Mouse (Mus musculus) frontal cortex, postnatal 14 days (tissue): ENCODE data around the gene Cacng5.
A peak's percentile ranks its signal among the peaks of the same experiment; 100 is the strongest.

Source experiments
- DNase-seq, 2 experiments: peaks; one replicate each; pipeline ENCODE4 v3.0.0; 2022; ENCODE audit warnings: low spot score in 2 of 2

Gene Cacng5

GRCm38 (mm10) chr11:107914634-107915226, at the start of gene Cacng5:
TSS of gene Cacng5 (minus strand) at chr11:107915055.
- DNase-seq, result no peak

GRCm38 (mm10) chr11:107957566-107958350, 42.9 kb upstream of the Cacng5 start:
- DNase-seq, result no peak

GRCm38 (mm10) chr11:107955191-107956062, 40.6 kb upstream of the Cacng5 start:
- DNase-seq, result no peak

- no peak for DNase-seq
These were observed 36.6 kb upstream of the Cacng5 start for GRCm38 (mm10) chr11:107951431-107951830.

GRCm38 (mm10) chr11:107950658-107951057, 35.8 kb upstream of the Cacng5 start:
- no peak for DNase-seq

DNA sequence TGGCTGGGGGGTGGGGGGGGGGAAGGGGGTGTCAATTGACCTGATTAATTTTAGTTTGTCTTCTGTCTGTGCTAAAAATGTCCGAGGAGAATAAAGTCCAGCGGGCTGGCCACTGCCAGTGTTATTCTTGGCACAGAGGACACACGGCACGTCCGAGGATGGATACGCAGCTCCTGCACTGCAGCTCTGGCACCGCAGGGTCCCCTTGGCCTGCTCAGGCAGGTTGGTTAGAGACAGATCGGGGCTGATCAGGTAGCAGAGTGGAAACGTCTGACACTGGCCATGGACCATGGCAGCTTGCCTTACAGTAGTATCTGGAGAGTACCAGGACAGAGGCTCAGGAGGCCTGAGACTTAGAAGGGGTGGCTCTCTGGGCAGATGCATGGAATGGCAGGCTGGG, 35.4 kb upstream of the Cacng5 start:
- DNase-seq, result no peak

GRCm38 (mm10) chr11:107947951-107948350, 33.1 kb upstream of the Cacng5 start:
- DNase-seq, result no peak

DNA sequence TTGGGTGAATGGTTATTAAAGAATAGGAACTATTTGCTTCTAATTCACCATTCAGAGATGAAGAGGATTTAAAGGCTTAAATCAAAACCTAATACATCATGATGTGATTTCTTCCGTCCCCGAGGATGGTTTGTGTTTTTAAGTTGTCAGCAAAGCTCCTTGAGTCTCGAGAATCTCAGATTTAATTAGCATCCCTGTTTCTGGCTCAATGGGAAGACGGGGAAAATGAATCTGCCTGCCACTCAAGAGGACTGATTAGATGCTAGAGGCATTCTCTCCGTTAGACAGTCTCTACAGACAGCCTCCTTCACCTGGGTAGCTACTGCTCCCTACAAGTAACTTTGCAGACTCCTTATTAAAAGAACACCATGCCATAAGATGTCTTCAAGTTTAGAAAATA, 32.0 kb upstream of the Cacng5 start:
- no peak for DNase-seq

- DNase-seq, result no peak
These were observed 22.1 kb upstream of the Cacng5 start for GRCm38 (mm10) chr11:107936929-107937328.

DNA sequence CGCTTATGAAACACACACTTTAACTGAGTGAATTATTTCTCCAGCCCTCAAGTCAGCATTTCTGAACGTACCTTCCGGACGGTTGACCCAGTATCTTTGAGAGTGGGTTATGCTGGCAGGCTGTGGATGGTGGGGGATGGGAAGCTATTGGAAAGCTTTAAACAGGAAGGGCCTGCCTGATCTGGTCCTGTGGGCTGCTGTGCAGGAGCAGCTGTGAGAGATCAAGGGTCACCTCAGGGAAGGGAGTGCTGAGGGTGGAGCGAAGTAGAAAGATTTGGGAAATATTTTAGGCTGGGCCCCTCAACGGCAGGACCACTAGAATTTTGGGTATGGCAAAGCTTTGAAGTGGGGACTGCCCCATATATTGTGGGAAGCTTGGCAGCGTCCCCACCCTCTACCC, 16.9 kb upstream of the Cacng5 start:
- no peak for DNase-seq

- no peak for DNase-seq
These were observed 16.4 kb upstream of the Cacng5 start for GRCm38 (mm10) chr11:107931288-107931687.

DNA sequence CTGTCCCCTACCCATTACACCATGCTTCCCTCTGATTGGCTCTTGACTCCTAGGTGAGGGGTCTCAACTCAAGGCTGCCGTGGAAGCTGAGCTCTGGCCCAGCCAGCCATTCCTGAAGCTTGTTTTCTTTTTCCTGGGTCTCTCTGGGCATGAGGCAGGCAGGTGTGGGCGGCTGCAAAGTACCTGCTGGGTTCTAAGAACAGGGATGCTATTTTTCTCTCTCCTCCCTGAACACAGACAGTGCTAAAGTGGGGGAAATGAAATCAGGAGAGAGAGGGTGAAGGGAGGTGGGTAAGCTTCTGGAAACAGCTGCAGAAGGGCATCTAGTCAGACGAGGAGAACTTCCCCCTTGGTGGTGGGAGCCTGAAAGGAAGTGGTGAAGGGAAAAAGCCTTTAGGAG, 14.9 kb upstream of the Cacng5 start:
- DNase-seq, result peak in 1 of 2 experiments; percentile 3

DNA sequence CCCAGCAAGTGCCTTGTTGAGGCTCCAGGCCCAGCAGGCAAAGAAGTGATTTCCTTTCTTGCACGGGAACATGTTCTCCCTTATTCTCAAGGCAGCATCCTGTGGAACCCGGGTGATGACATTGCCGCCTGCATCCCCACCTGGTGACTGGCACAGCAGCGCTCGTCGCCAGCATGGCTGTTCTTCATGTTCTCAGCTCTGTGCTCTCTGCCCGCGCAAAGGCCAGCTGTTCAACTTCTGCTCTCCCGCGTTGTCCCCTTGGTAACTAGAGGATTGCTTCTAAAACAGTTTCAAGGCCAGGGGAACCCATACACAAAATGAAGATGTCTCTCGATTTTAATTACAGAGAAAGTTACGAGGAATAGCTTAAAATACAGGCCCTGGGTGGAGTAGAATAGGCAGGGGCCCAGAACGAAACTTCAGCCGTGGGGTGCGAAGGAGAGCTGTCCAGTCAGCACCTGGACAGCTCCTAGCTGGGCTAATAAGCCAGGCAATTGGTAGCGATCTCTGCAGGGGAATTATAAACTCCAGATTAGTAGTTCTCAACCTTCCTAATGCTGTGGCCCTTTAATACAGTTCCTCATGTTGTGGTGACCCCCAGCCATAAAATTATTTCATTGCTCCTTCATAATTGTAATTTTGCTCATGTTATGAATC, 5.1 kb upstream of the Cacng5 start:
- no peak for DNase-seq

DNA sequence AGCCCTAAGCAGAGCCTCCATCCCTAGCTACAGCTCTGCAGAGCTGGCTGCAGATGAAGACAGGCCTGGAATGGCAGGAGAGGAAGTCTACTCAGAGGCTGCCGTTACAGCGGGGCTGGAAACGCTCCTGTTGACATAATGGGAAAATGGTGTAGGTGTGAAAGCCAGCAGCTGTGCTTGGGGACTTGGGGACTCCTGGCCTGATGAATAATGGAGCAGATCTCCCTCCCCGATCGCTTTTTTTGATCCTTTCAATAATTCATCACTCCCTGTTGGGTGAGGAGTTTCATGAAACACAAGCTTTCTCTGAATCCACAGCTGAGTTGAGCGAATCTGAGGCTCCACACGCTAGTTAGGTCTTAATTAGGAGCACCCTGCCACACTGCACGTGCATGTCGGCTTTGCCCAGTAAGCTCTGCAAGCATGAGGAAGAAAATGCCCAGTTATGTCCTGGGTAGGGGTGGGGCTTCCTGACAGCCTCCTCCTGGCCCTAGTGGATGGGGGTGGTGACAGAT, 2.9 kb upstream of the Cacng5 start:
- no peak for DNase-seq

DNA sequence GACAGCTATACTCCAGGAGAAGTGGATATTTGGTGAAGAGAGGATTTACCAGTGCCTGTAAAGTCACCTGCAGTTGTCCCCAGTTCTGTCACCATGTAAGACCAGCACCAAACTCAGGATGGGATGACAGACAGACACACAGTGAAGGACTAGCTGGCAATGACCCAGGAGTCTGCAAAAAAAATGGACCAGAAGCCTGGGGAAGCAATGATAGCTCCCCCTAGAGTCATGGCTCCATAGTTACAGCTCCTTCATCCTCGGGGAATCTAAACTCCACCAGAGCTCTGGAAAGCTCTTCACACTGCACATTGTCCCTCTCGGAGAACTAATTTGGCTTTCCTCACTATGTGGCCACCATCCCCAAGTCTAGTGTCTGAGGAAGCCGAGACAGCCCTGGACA, 1.5 kb downstream of the Cacng5 start:
- DNase-seq, result no peak

DNA sequence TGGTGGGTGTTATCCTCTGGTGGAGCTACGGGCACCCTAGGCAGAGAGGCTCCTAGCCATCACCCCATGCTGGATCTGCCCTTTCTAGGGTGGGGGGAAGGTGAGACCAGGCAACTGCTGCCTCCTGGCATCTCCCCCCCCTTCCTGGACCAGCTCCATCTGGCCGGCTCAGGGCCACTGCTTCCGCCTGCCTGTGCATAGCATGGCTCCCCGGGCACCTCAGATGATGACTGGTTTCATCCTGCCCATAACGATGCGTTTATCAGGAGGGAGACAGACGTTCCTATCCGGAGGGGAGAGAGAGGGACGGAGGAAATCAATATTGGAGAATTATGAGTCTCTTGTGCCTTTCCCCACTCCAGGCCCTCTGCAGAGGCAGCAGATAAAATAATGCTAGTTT, 9.5 kb downstream of the Cacng5 start:
- no peak for DNase-seq

DNA sequence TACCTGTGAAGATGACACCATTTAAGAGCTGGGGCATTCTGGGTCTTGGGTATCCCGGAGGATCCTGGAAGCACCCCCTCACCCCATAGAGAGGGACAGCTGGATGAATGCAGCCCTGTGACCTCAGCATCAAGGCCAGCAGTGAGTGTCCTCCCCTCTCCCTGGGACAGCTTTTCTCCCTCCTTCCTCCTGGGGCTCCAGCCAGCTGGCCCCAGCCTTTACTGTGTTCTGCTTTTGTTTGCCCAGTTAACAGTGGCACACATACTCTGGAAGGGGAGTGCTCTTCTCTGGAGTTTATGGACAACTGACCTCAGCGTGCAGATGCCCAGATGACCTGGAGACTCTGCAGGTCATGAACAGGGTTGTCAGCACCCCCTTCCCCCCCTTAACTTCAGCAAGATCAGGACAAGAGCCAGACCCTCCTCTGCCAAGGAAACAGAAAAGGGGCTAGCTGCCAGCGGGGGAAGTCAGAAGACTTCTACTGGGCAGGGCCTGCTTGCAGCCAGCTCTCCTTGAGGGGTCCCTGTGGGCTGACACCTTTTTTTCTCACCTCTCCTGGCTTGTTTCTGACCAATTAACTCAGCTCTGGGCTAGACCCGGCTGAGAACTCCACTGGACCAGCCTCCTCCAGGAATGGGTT, 10.8 kb downstream of the Cacng5 start:
- no peak for DNase-seq

- DNase-seq, result no peak
These were observed 14.4 kb downstream of the Cacng5 start for GRCm38 (mm10) chr11:107900470-107900869.

GRCm38 (mm10) chr11:107898698-107899097, 16.2 kb downstream of the Cacng5 start:
- no peak for DNase-seq

DNA sequence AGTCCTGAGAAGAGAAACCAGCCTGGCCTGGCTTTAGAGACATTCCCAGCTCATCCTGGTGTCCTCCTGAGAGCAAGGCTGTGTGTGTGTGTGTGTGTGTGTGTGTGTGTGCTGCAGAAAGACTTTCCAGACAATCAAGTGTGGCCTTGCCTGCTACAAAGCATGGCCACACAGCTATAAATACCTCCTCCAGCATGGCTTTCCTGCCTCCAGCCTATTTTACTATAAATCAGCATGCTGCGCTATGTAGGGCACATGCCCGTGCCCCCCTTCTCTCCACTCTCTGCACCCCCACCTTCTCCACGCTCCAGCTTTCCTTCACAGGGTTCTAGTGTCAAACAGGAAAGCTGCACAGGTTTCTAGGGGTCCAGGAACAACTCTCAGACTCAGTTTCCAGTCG, 19.2 kb downstream of the Cacng5 start:
- DNase-seq, result no peak

- DNase-seq, result no peak
These were observed 23.5 kb downstream of the Cacng5 start for GRCm38 (mm10) chr11:107891377-107891776.
